Mouse (Mus musculus) v-Abl transformed pro-B cells (cell line): ENCODE data around the gene Myadm.

Experiments used
- in situ Hi-C, 2 experiments: fragments of 400-800 bp; cut with MboI; formaldehyde crosslinking; loops; one replicate each; pipeline ENCODE4 v1.15.1; 2025; ENCODE audit not compliant: unreplicated experiment in 2 of 2

The Myadm gene

DNA sequence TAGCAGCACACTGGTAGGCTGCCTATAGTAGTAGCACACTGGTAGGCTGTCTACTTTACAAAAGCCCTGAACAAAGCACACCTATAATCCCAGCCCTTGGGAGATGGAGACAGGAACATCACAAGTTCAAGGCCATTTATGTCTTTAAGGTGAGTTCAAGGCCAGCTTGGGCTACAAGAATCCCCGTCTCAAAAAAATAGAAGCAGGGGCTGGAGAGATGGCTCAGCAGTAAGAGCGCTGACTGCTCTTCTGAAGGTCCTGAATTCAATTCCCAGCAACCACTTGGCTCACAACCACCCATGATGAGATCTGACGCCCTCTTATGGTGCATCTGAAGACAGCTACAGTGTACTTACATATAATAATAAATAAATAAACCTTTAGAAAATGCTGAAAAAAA, 56.4 kb downstream of the Myadm start:
- in situ Hi-C loops, result no loop called here

DNA sequence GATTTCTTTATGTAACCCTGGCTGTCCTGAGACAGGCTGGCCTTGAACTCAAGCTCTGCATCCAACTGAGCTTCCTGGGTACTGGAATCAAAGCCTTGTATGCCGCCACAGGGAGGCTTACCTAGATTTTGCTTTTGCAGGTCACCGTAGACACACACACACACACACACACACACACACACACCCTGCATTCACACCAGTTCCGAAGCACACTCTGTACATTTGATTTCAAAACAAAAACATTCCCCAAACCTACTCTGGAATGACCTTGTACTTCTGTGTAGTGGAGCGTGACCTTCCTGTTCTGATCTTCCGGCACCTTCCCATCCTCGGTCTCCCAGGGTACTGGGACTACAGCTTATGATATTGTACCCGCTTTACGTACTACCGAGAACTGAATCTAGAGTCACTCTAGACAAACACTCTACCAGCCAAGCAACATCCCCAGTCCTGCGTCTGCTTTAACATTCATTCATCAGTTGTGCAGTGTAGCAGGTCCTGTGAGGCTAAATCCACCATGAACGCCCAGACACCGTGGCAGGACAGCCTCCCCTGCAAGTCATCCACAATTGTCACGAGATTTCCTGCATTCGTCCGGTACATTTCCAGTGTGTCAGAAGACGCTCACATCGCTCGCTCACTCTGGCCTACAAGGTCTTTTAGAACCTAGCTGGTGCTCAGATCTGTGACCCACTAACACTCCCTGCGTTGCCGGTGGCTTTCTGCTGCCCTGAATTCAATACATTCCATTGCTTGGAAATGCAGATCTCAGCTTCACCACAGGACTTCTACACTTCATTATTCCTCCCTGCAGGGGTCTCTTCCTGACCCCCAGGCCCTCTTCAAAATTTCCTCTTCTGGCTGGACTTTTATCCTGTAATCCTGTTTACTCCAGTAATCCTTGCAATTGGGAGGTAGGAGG, 58.7 kb downstream of the Myadm start:
- in situ Hi-C loops, result no loop called here

DNA sequence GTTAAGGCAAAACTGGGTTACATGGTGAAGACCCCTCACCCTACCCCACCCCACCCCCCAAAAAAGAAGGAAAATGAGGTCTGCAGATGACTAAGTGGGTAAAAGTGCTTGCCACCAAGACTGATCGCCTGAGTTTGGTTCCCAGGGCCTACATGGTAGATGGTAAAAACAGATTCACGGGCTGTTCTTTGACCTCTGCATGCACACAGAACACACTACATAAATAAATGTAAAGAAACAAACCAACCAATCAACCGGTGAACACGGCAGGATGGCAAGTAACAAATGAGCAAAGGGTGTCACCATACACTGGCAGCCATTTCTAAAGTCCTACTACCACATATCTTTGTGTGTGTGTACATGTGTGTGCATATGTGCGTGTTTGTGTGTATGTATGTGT, 59.4 kb downstream of the Myadm start:
- in situ Hi-C loops, result no loop called here

DNA sequence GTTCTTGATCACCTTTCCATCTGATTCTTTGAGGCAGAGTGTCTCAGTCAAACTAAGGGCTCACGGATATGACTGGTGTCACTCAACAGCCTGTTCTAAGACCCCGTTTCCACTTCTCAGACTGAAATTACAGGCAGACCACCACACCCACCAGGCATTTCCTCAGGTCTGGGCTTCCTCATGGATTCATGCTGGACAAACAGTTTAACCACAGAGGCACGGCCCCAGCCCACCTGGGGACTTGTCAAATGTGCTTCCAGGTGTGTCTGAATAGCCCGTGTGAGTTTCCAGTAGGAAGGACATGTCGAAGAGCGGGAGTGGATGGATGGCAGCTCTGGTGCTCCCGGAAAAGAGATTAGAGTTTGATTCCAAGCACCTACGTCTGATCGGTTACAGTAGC, 60.9 kb downstream of the Myadm start:
- in situ Hi-C loops, result no loop called here
